Mouse (Mus musculus): ENCODE results near the gene Zeb2. TPM values are rescaled to one million over a fixed set of nuclear protein-coding genes. Genes with fewer than 3 reads are reported as not detected.

Zeb2 gene
- total and polyA plus RNA-seq, 3 experiments = 12.4 to 223 (median 162) TPM

- peak; percentile 44 for DNase-seq
Observed at GRCm38 (mm10) chr2:45112021-45112747, 5.0 kb downstream of the Zeb2 start.

- peak; percentile 41 for DNase-seq
Observed at GRCm38 (mm10) chr2:45111571-45111970, 5.6 kb downstream of the Zeb2 start.

GRCm38 (mm10) chr2:45110757-45111411 lies 6.3 kb downstream of the Zeb2 start:
- DNase-seq = peak; percentile 74

GRCm38 (mm10) chr2:45109951-45110756 lies 7.0 kb downstream of the Zeb2 start:
- peak; percentile 85 for DNase-seq

- peak; percentile 67 for DNase-seq
Observed at GRCm38 (mm10) chr2:45109161-45109950, 7.8 kb downstream of the Zeb2 start.

- DNase-seq = peak; percentile 77
Observed at GRCm38 (mm10) chr2:45108521-45109091, 8.6 kb downstream of the Zeb2 start.

- DNase-seq = peak; percentile 56
Observed at GRCm38 (mm10) chr2:45107555-45107954, 9.6 kb downstream of the Zeb2 start.

GRCm38 (mm10) chr2:45105922-45106851 lies 11.0 kb downstream of the Zeb2 start:
- peak; percentile 64 for DNase-seq

GRCm38 (mm10) chr2:45105281-45105721 lies 11.9 kb downstream of the Zeb2 start:
- DNase-seq = peak; percentile 41

GRCm38 (mm10) chr2:45104511-45105055 lies 12.6 kb downstream of the Zeb2 start:
- no peak for DNase-seq

GRCm38 (mm10) chr2:45104066-45104465 lies 13.1 kb downstream of the Zeb2 start:
- no peak for DNase-seq

- no peak for DNase-seq
Observed at GRCm38 (mm10) chr2:45103021-45103983, 13.9 kb downstream of the Zeb2 start.

- no peak for DNase-seq
Observed at GRCm38 (mm10) chr2:45102191-45102638, 15.0 kb downstream of the Zeb2 start.

GRCm38 (mm10) chr2:45101586-45101985 lies 15.6 kb downstream of the Zeb2 start:
- DNase-seq = no peak

- no peak for DNase-seq
Observed at GRCm38 (mm10) chr2:45101040-45101439, 16.2 kb downstream of the Zeb2 start.

GRCm38 (mm10) chr2:45100628-45101027 lies 16.6 kb downstream of the Zeb2 start:
- DNase-seq = no peak

- DNase-seq = no peak
Observed at GRCm38 (mm10) chr2:45100017-45100416, 17.2 kb downstream of the Zeb2 start.

- DNase-seq = no peak
Observed at GRCm38 (mm10) chr2:45099081-45099480, 18.1 kb downstream of the Zeb2 start.

GRCm38 (mm10) chr2:45097969-45098368 lies 19.2 kb downstream of the Zeb2 start:
- peak; percentile 30 for DNase-seq
